Comparison of ENCODE assay signal across 8 mouse cellular contexts in genomic region chr4:148039254-148040028, GRCm38 (mm10). TPM values are rescaled to one million over a fixed set of nuclear protein-coding genes. Genes with fewer than 3 reads are reported as not detected.
DNase-seq lines count a peak whose midpoint lies in the region; ATAC-seq and TF ChIP-seq lines count a peak whose summit lies in the region.

No protein-coding gene starts in this region.

- TF ChIP-seq CTCF in ES-Bruce4 (IDR thresholded peaks at IDR 0.05; ENCODE audit: low read depth, low read length): no peak
- no peak for TF ChIP-seq CTCF in cortical plate, adult 2 months (IDR thresholded peaks at IDR 0.05; ENCODE audit: extremely low read depth, insufficient read depth, low read length)

- WGBS in heart, embryonic 12.5 days: 19% methylated on average over 19 of the region's 19 CpGs
- 20% methylated on average over 19 of the region's 19 CpGs for WGBS in hindbrain, embryonic 14.5 days
- 24% methylated on average over 19 of the region's 19 CpGs for WGBS in macrophage (ENCODE audit: missing documents)

- peak overlapping the region; percentile 89 for H3K27ac ChIP-seq in heart, embryonic 12.5 days (ENCODE audit: poor library complexity, severe bottlenecking)
- H3K27ac ChIP-seq in ES-Bruce4 (ENCODE audit: insufficient read depth, low read length) (peak overlapping the region; percentile 12), macrophage (peak overlapping the region; percentile 89)
- H3K27ac ChIP-seq in cortical plate, adult 2 months (ENCODE audit: insufficient read depth, low read length): peak overlapping the region; percentile 25
- peak overlapping the region; percentile 93 for H3K27ac ChIP-seq in hindbrain, embryonic 14.5 days

- peaks cover 90% of the 10 kb centered on the region for H3K79me2 ChIP-seq in macrophage (ENCODE audit: inconsistent target)

- TF ChIP-seq EP300 in ES-Bruce4 (IDR thresholded peaks at IDR 0.05; ENCODE audit: insufficient read depth, low read depth, low read length): no peak

- ATAC-seq in heart, embryonic 12.5 days (ENCODE audit: insufficient number of reproducible peaks, low FRiP score): no peak
- no peak for ATAC-seq in hindbrain, embryonic 14.5 days (ENCODE audit: low FRiP score)

- no peaks in the 10 kb centered on the region for H3K9me3 ChIP-seq in heart, embryonic 12.5 days (replicated peaks)
- no peaks in the 10 kb centered on the region for H3K9me3 ChIP-seq in ES-Bruce4 (replicated peaks; ENCODE audit: control insufficient read depth, insufficient read depth, low read length, poor library complexity, severe bottlenecking)
- H3K9me3 ChIP-seq in hindbrain, embryonic 14.5 days (ENCODE audit: control insufficient read depth, low read length): no peaks in the 10 kb centered on the region

- H3K4me2 ChIP-seq in heart, embryonic 12.5 days: peak overlapping the region; percentile 91
- H3K4me2 ChIP-seq in hindbrain, embryonic 14.5 days (replicated peaks): peak overlapping the region; percentile 85

- peak overlapping the region; percentile 79 for H3K4me3 ChIP-seq in heart, embryonic 12.5 days
- H3K4me3 ChIP-seq in ES-Bruce4 (ENCODE audit: low read depth, low read length): peak overlapping the region; percentile 86
- peak overlapping the region; percentile 67 for H3K4me3 ChIP-seq in cortical plate, adult 2 months (ENCODE audit: insufficient read depth, low read length)
- peak overlapping the region; percentile 83 for H3K4me3 ChIP-seq in hindbrain, embryonic 14.5 days (replicated peaks; ENCODE audit: low read length)
- peak overlapping the region; percentile 78 for H3K4me3 ChIP-seq in macrophage (ENCODE audit: inconsistent target)

- DNase-seq in heart, postnatal 25 days (ENCODE audit: low spot score): no peak
- no peak for DNase-seq in hindbrain, embryonic 14.5 days (ENCODE audit: low spot score)
- DNase-seq in urinary bladder, postnatal 36 days (ENCODE audit: low spot score in 2 of 2): peak; percentile 20 to 22
- no peak for DNase-seq in left cerebral cortex, postnatal 10 days (ENCODE audit: extremely low spot score in 1 of 2, low spot score in 2 of 2)

- peaks cover 51% of the 10 kb centered on the region for H3K4me1 ChIP-seq in heart, embryonic 12.5 days (replicated peaks)
- peaks cover 10% of the 10 kb centered on the region for H3K4me1 ChIP-seq in ES-Bruce4 (ENCODE audit: control insufficient read depth, insufficient read depth, low read length)
- H3K4me1 ChIP-seq in cortical plate, adult 2 months (ENCODE audit: control insufficient read depth, insufficient read depth, low read length): peaks cover 11% of the 10 kb centered on the region
- peaks cover 52% of the 10 kb centered on the region for H3K4me1 ChIP-seq in hindbrain, embryonic 14.5 days (replicated peaks; ENCODE audit: control insufficient read depth, insufficient read depth, low read length)

- H3K9ac ChIP-seq in heart, embryonic 12.5 days: peak overlapping the region; percentile 84
- peak overlapping the region; percentile 69 for H3K9ac ChIP-seq in ES-Bruce4 (ENCODE audit: low read depth, poor library complexity, severe bottlenecking)
- H3K9ac ChIP-seq in hindbrain, embryonic 14.5 days: peak overlapping the region; percentile 74

- H3K36me3 ChIP-seq in heart, embryonic 12.5 days: peaks cover 31% of the 10 kb centered on the region
- H3K36me3 ChIP-seq in ES-Bruce4 (ENCODE audit: control insufficient read depth, insufficient read depth, low read length, poor library complexity, severe bottlenecking) (peaks cover 9% of the 10 kb centered on the region; the same call in 1 of the 2 replicates), macrophage (ENCODE audit: inconsistent target) (no peaks in the 10 kb centered on the region)
- peaks cover 33% of the 10 kb centered on the region for H3K36me3 ChIP-seq in hindbrain, embryonic 14.5 days (replicated peaks; ENCODE audit: control insufficient read depth, insufficient read depth)

- no peaks in the 10 kb centered on the region for H3K27me3 ChIP-seq in heart, embryonic 12.5 days (replicated peaks)
- no peaks in the 10 kb centered on the region for H3K27me3 ChIP-seq in ES-Bruce4 (ENCODE audit: control insufficient read depth, insufficient read depth, low read length, poor library complexity, severe bottlenecking)
- H3K27me3 ChIP-seq in hindbrain, embryonic 14.5 days (ENCODE audit: control insufficient read depth, insufficient read depth, low read length): no peaks in the 10 kb centered on the region

- intact Hi-C loops in heart, postnatal 25 days (cut with DNase I): no loop called here
- intact Hi-C loops in left cerebral cortex, postnatal 10 days (cut with DNase I): no loop called here

- TF ChIP-seq POLR2A in ES-Bruce4 (IDR thresholded peaks at IDR 0.05; ENCODE audit: insufficient read depth, low read length): no peak
- 0 out of 2 replicates have a peak, but pooled peaks have one; percentile 8 for TF ChIP-seq POLR2A in cortical plate, adult 2 months (IDR thresholded peaks at IDR 0.05; ENCODE audit: extremely low read depth, insufficient read depth, low read length)

RNA-seq across cellular contexts. Expression of gene Mthfr, which starts 0.6 kb away (rescaled TPM):
- polyA plus RNA-seq in heart, embryonic 12.5 days (2016; fragmentation: Nextera tagmentation; extraction: Ambion mirVana): 15.5 and 17.0 TPM in 2 replicates
- 10 to 100 TPM in 1 of 2 experiments, 1 to 10 TPM in 1; 9.7 to 11.3 TPM for total RNA-seq in heart, postnatal 25 days (2021)
- polyA plus RNA-seq in ES-Bruce4 (2011; ENCODE audit: insufficient read depth, insufficient read length, low read depth, missing spikeins) (9.5 and 13.7 TPM in 2 replicates), macrophage (2018) (23.2 to 110 TPM (median 45.0 TPM) in 3 replicates)
- polyA plus RNA-seq in cortical plate, adult 2 months (2012; rRNA removed): 32.2 and 34.2 TPM in 2 replicates
- polyA plus RNA-seq in hindbrain, embryonic 14.5 days (2014; fragmentation: Nextera tagmentation; extraction: Ambion mirVana): 17.4 and 18.7 TPM in 2 replicates
- total RNA-seq in macrophage (2018; cell fraction: chromatin; rRNA removed): 1,000 to 10,000 TPM in 8 of 26 experiments, 100 to 1,000 TPM in 18; 115 to 1,272 (median 620) TPM
- total RNA-seq in macrophage (2018; cell fraction: cytosol; rRNA removed): 100 to 1,000 TPM in 12 of 26 experiments, 10 to 100 TPM in 14; 23.2 to 246 (median 81.8) TPM
- total RNA-seq in macrophage (2018; cell fraction: nucleus; rRNA removed): 1,000 to 10,000 TPM in 2 of 26 experiments, 100 to 1,000 TPM in 24; 118 to 1,016 (median 437) TPM
- total RNA-seq in left cerebral cortex, postnatal 10 days (2021): 10 to 100 TPM; 21.7 to 22.6 TPM

RNA-seq across cellular contexts. Expression of gene Clcn6, which starts 0.8 kb away (rescaled TPM):
- polyA plus RNA-seq in heart, embryonic 12.5 days (2016; fragmentation: Nextera tagmentation; extraction: Ambion mirVana): 7.8 and 9.3 TPM in 2 replicates
- 1 to 10 TPM; 8.6 to 8.7 TPM for total RNA-seq in heart, postnatal 25 days (2021)
- polyA plus RNA-seq in ES-Bruce4 (2011; ENCODE audit: insufficient read depth, insufficient read length, low read depth, missing spikeins) (13.7 and 16.7 TPM in 2 replicates), macrophage (2018) (9.4 to 11.3 TPM (median 9.5 TPM) in 3 replicates)
- polyA plus RNA-seq in cortical plate, adult 2 months (2012; rRNA removed): 44.6 and 45.0 TPM in 2 replicates
- polyA plus RNA-seq in hindbrain, embryonic 14.5 days (2014; fragmentation: Nextera tagmentation; extraction: Ambion mirVana): 24.8 and 28.7 TPM in 2 replicates
- 10 to 100 TPM; 27.8 to 95.4 (median 63.1) TPM for total RNA-seq in macrophage (2018; cell fraction: chromatin; rRNA removed)
- total RNA-seq in macrophage (2018; cell fraction: cytosol; rRNA removed): 10 to 100 TPM in 22 of 26 experiments, 1 to 10 TPM in 4; 8.4 to 18.4 (median 13.2) TPM
- 10 to 100 TPM; 33.8 to 86.0 (median 47.3) TPM for total RNA-seq in macrophage (2018; cell fraction: nucleus; rRNA removed)
- 10 to 100 TPM; 66.8 to 69.0 TPM for total RNA-seq in left cerebral cortex, postnatal 10 days (2021)

RNA-seq across cellular contexts. Expression of gene Nppa, which starts 38.9 kb away (rescaled TPM):
- 5,688 and 5,948 TPM in 2 replicates for polyA plus RNA-seq in heart, embryonic 12.5 days (2016; fragmentation: Nextera tagmentation; extraction: Ambion mirVana)
- 1,000 to 10,000 TPM; 2,183 to 2,475 TPM for total RNA-seq in heart, postnatal 25 days (2021)
- polyA plus RNA-seq in ES-Bruce4 (2011; ENCODE audit: insufficient read depth, insufficient read length, low read depth, missing spikeins) (not detected in 2 replicates), macrophage (2018) (not detected in 3 replicates)
- 0.21 TPM in 2 replicates for polyA plus RNA-seq in cortical plate, adult 2 months (2012; rRNA removed)
- polyA plus RNA-seq in hindbrain, embryonic 14.5 days (2014; fragmentation: Nextera tagmentation; extraction: Ambion mirVana): 2.4 TPM in 2 replicates
- total RNA-seq in macrophage (2018; cell fraction: chromatin; rRNA removed): not detected
- not detected for total RNA-seq in macrophage (2018; cell fraction: cytosol; rRNA removed)
- total RNA-seq in macrophage (2018; cell fraction: nucleus; rRNA removed): not detected
- total RNA-seq in left cerebral cortex, postnatal 10 days (2021): 1 to 10 TPM in 1 of 2 experiments, under 1 TPM in 1; 0.97 to 1.6 TPM

RNA-seq across cellular contexts. Expression of gene Agtrap, which starts 48.4 kb away (rescaled TPM):
- 18.9 and 19.8 TPM in 2 replicates for polyA plus RNA-seq in heart, embryonic 12.5 days (2016; fragmentation: Nextera tagmentation; extraction: Ambion mirVana)
- total RNA-seq in heart, postnatal 25 days (2021): 10 to 100 TPM; 43.0 to 43.5 TPM
- polyA plus RNA-seq in ES-Bruce4 (2011; ENCODE audit: insufficient read depth, insufficient read length, low read depth, missing spikeins): 48.2 and 60.6 TPM in 2 replicates
- 5.8 and 6.1 TPM in 2 replicates for polyA plus RNA-seq in cortical plate, adult 2 months (2012; rRNA removed)
- 5.3 and 6.6 TPM in 2 replicates for polyA plus RNA-seq in hindbrain, embryonic 14.5 days (2014; fragmentation: Nextera tagmentation; extraction: Ambion mirVana)
- total RNA-seq in macrophage (2018; cell fraction: chromatin; rRNA removed): 10 to 100 TPM in 23 of 26 experiments, 1 to 10 TPM in 3; 8.8 to 44.7 (median 18.2) TPM
- total RNA-seq in macrophage (2018; cell fraction: cytosol; rRNA removed): 10 to 100 TPM; 29.5 to 60.2 (median 39.2) TPM
- total RNA-seq in macrophage (2018; cell fraction: nucleus; rRNA removed): 10 to 100 TPM; 19.2 to 45.2 (median 31.9) TPM
- polyA plus RNA-seq in macrophage (2018): 19.8 to 35.9 TPM (median 33.6 TPM) in 3 replicates
- 1 to 10 TPM; 3.6 to 4.3 TPM for total RNA-seq in left cerebral cortex, postnatal 10 days (2021)

RNA-seq across cellular contexts. Expression of gene Nppb, which starts 53.9 kb away (rescaled TPM):
- 276 and 282 TPM in 2 replicates for polyA plus RNA-seq in heart, embryonic 12.5 days (2016; fragmentation: Nextera tagmentation; extraction: Ambion mirVana)
- 100 to 1,000 TPM; 169 to 448 TPM for total RNA-seq in heart, postnatal 25 days (2021)
- 0.87 and 2.1 TPM in 2 replicates for polyA plus RNA-seq in ES-Bruce4 (2011; ENCODE audit: insufficient read depth, insufficient read length, low read depth, missing spikeins)
- not detected in 2 replicates for polyA plus RNA-seq in cortical plate, adult 2 months (2012; rRNA removed)
- polyA plus RNA-seq in hindbrain, embryonic 14.5 days (2014; fragmentation: Nextera tagmentation; extraction: Ambion mirVana): 0.25 TPM in 1 of 2 replicates, not detected in the other
- not detected for total RNA-seq in macrophage (2018; cell fraction: chromatin; rRNA removed)
- total RNA-seq in macrophage (2018; cell fraction: cytosol; rRNA removed): not detected
- total RNA-seq in macrophage (2018; cell fraction: nucleus; rRNA removed): not detected
- not detected in 3 replicates for polyA plus RNA-seq in macrophage (2018)
- total RNA-seq in left cerebral cortex, postnatal 10 days (2021): not detected

Comparison
In these comparisons a context has a peak if more than half of its experiments do, and no peak if none do; other contexts are left out.
1. H3K27ac ChIP-seq: peak in every context shown above with its lines; median percentile 93 in hindbrain, embryonic 14.5 days; 89 in heart, embryonic 12.5 days; 89 in macrophage; 25 in cortical plate, adult 2 months; 12 in ES-Bruce4.
2. DNase-seq: peak in urinary bladder, postnatal 36 days (2 of 2); none in heart, postnatal 25 days (single experiment), hindbrain, embryonic 14.5 days (single experiment) and left cerebral cortex, postnatal 10 days (0 of 2).
3. RNA of gene Nppa, which starts 38.9 kb away (polyA plus RNA-seq): 5,688 to 5,948 TPM in heart, embryonic 12.5 days; 2.4 TPM in hindbrain, embryonic 14.5 days, 0.21 TPM in cortical plate, adult 2 months, not detected in ES-Bruce4 and not detected in macrophage; every median in the first group is over 1,000 times any median in the second.
4. Peak in every context shown above with its lines, with median percentiles within 50 percentile points of each other: H3K4me3 ChIP-seq and H3K9ac ChIP-seq.